39 mouse cellular contexts compared by ENCODE assay signal in genomic region chr13:3862325-3862724, GRCm38 (mm10). TPM values are rescaled to one million over a fixed set of nuclear protein-coding genes. Genes with fewer than 3 reads are reported as not detected.
DNase-seq lines count a peak whose midpoint lies in the region; ATAC-seq and TF ChIP-seq lines count a peak whose summit lies in the region.
"Had no signal": no experiment of that assay in that cellular context is flagged by ENCODE, and none has a peak within 500 bp of the region (broad histone marks: within the 10 kb centered on the region; RNA-seq: fewer than 3 reads in every experiment).

No protein-coding gene starts in this region.

- no peak for TF ChIP-seq CTCF in liver, embryonic 14.5 days (IDR thresholded peaks at IDR 0.05; ENCODE audit: low read depth)
- no peak for TF ChIP-seq CTCF in lung, adult 2 months (IDR thresholded peaks at IDR 0.05; ENCODE audit: insufficient read depth, low read length)

- ATAC-seq in liver, embryonic 14.5 days (ENCODE audit: insufficient read depth), result no peak
- ATAC-seq in intestine, embryonic 15.5 days, result peak; percentile 54
- no peak for ATAC-seq in stomach, embryonic 16.5 days (ENCODE audit: insufficient read depth, low FRiP score)
- ATAC-seq: forebrain, postnatal 0 days; hindbrain, postnatal 0 days had no signal

- no peak overlapping the region for H3K4me3 ChIP-seq in liver, embryonic 14.5 days (ENCODE audit: insufficient read depth in 1 of 2, low read depth in 2 of 2, low read length in 2 of 2)
- no peak overlapping the region for H3K4me3 ChIP-seq in intestine, embryonic 15.5 days (replicated peaks)
- no peak overlapping the region for H3K4me3 ChIP-seq in stomach, embryonic 16.5 days (replicated peaks; ENCODE audit: low read length)
- no peak overlapping the region for H3K4me3 ChIP-seq in lung, adult 2 months (replicated peaks; ENCODE audit: extremely low read depth, low read depth, low read length)
- H3K4me3 ChIP-seq: forebrain, embryonic 12.5 days; heart, embryonic 10.5 days; heart, embryonic 15.5 days; hindbrain, embryonic 12.5 days; limb, embryonic 12.5 days had no signal

- TF ChIP-seq POLR2A in lung, adult 2 months (IDR thresholded peaks at IDR 0.05; ENCODE audit: borderline replicate concordance, extremely low read depth, low read depth, low read length), result no peak

- WGBS in liver, embryonic 14.5 days (ENCODE audit: insufficient replicate concordance), result 72% methylated on average over 3 of the region's 3 CpGs
- 61% methylated on average over 3 of the region's 3 CpGs for WGBS in intestine, embryonic 15.5 days
- 68% methylated on average over 3 of the region's 3 CpGs for WGBS in stomach, embryonic 16.5 days
- WGBS in lung, adult 2 months, result 82% methylated on average over 3 of the region's 3 CpGs

- H3K27ac ChIP-seq in liver, embryonic 14.5 days, result peak overlapping the region; percentile 42
- no peak overlapping the region for H3K27ac ChIP-seq in intestine, embryonic 15.5 days
- peak overlapping the region; percentile 38; the same call in 1 of the 2 replicates for H3K27ac ChIP-seq in stomach, embryonic 16.5 days (ENCODE audit: low read length)
- H3K27ac ChIP-seq: forebrain, embryonic 12.5 days; heart, embryonic 10.5 days; heart, embryonic 15.5 days; hindbrain, embryonic 12.5 days; hindbrain, postnatal 0 days; limb, embryonic 12.5 days; macrophage had no signal

- no peaks in the 10 kb centered on the region for H3K9me3 ChIP-seq in liver, embryonic 14.5 days (ENCODE audit: control insufficient read depth, low read length)
- no peaks in the 10 kb centered on the region for H3K9me3 ChIP-seq in intestine, embryonic 15.5 days
- no peaks in the 10 kb centered on the region for H3K9me3 ChIP-seq in stomach, embryonic 16.5 days (replicated peaks; ENCODE audit: control insufficient read depth, low read length)
- H3K9me3 ChIP-seq: forebrain, embryonic 12.5 days; G1E; heart, embryonic 10.5 days; heart, embryonic 15.5 days; hindbrain, embryonic 12.5 days; limb, embryonic 12.5 days had no signal

- H3K36me3 ChIP-seq in liver, embryonic 14.5 days (replicated peaks; ENCODE audit: control insufficient read depth, insufficient read depth, low read depth), result no peaks in the 10 kb centered on the region
- no peaks in the 10 kb centered on the region for H3K36me3 ChIP-seq in intestine, embryonic 15.5 days
- no peaks in the 10 kb centered on the region for H3K36me3 ChIP-seq in stomach, embryonic 16.5 days (ENCODE audit: control insufficient read depth, insufficient read depth, low read length)
- H3K36me3 ChIP-seq: forebrain, embryonic 12.5 days; G1E; heart, embryonic 10.5 days; heart, embryonic 15.5 days; hindbrain, embryonic 12.5 days; limb, embryonic 12.5 days had no signal

- H3K9ac ChIP-seq in liver, embryonic 14.5 days (replicated peaks), result no peak overlapping the region
- no peak overlapping the region for H3K9ac ChIP-seq in intestine, embryonic 15.5 days
- no peak overlapping the region for H3K9ac ChIP-seq in stomach, embryonic 16.5 days (ENCODE audit: low read length)
- H3K9ac ChIP-seq: forebrain, embryonic 12.5 days; forebrain, postnatal 0 days; heart, embryonic 15.5 days; hindbrain, embryonic 12.5 days; limb, embryonic 12.5 days had no signal

- H3K4me2 ChIP-seq in liver, embryonic 14.5 days (ENCODE audit: low read depth), result peak overlapping the region; percentile 59
- H3K4me2 ChIP-seq in intestine, embryonic 15.5 days (replicated peaks), result no peak overlapping the region
- no peak overlapping the region for H3K4me2 ChIP-seq in stomach, embryonic 16.5 days (ENCODE audit: low read depth, low read length)
- H3K4me2 ChIP-seq: forebrain, embryonic 12.5 days; heart, embryonic 15.5 days; hindbrain, embryonic 12.5 days; limb, embryonic 12.5 days had no signal

- peak; percentile 58 for DNase-seq in heart, adult 11 months
- no peak for DNase-seq in heart, adult 18-20 months
- no peak for DNase-seq in liver, embryonic 14.5 days (ENCODE audit: low read depth in 3 of 3, low spot score in 3 of 3)
- DNase-seq in liver, result no peak
- DNase-seq in right cerebral cortex, postnatal 4 days, result no peak
- DNase-seq in lung, adult 2 months, result no peak
- DNase-seq: adrenal gland, postnatal 25 days; cerebellum, adult 18-20 months; cerebellum, postnatal 14 days; forebrain, postnatal 0 days; kidney, adult 8-10 months; kidney, postnatal 14 days; layer of hippocampus, adult 9-11 months; lung, adult 18-20 months; lung, postnatal 10 days; midbrain, embryonic 14.5 days; thymus, postnatal 25 days had no signal

- no peak for TF ChIP-seq EP300 in liver, embryonic 14.5 days (IDR thresholded peaks at IDR 0.05; ENCODE audit: low read depth)

- no peaks in the 10 kb centered on the region for H3K27me3 ChIP-seq in liver, embryonic 14.5 days (ENCODE audit: control insufficient read depth, insufficient read depth, low read length)
- no peaks in the 10 kb centered on the region for H3K27me3 ChIP-seq in intestine, embryonic 15.5 days (replicated peaks)
- H3K27me3 ChIP-seq in stomach, embryonic 16.5 days (ENCODE audit: control insufficient read depth, insufficient read depth, low read length), result no peaks in the 10 kb centered on the region
- H3K27me3 ChIP-seq: forebrain, embryonic 12.5 days; heart, embryonic 15.5 days; hindbrain, embryonic 12.5 days; limb, embryonic 12.5 days had no signal

- peaks cover 55 to 60% of the 10 kb centered on the region in 2 experiments for H3K4me1 ChIP-seq in liver, embryonic 14.5 days (replicated peaks; ENCODE audit: control insufficient read depth in 2 of 2, insufficient read depth in 2 of 2, low read length in 1 of 2)
- H3K4me1 ChIP-seq in intestine, embryonic 15.5 days (replicated peaks), result peaks cover 6% of the 10 kb centered on the region
- peaks cover 7% of the 10 kb centered on the region for H3K4me1 ChIP-seq in stomach, embryonic 16.5 days (ENCODE audit: control insufficient read depth, insufficient read depth, low read length)
- no peaks in the 10 kb centered on the region for H3K4me1 ChIP-seq in lung, adult 2 months (ENCODE audit: control insufficient read depth, insufficient read depth, low read length)
- H3K4me1 ChIP-seq: forebrain, embryonic 12.5 days; hindbrain, embryonic 12.5 days; limb, embryonic 12.5 days had no signal

RNA-seq across cellular contexts. Expression of gene Calm5, which starts 8.4 kb away (rescaled TPM):
- not detected for total RNA-seq in heart, adult 18-20 months (2021)
- polyA plus RNA-seq in liver, embryonic 14.5 days (2012; rRNA removed), result not detected in 2 replicates
- not detected in 2 replicates for polyA plus RNA-seq in liver, embryonic 14.5 days (2014; fragmentation: Nextera tagmentation; extraction: Ambion mirVana)
- not detected in 2 replicates for polyA plus RNA-seq in intestine, embryonic 15.5 days (2015; fragmentation: Nextera tagmentation; extraction: Ambion mirVana)
- not detected in 2 replicates for polyA plus RNA-seq in stomach, embryonic 16.5 days (2015; fragmentation: Nextera tagmentation; extraction: Ambion mirVana)
- not detected in 2 replicates for polyA plus RNA-seq in lung, adult 2 months (2012; rRNA removed)
- total RNA-seq: adrenal gland, postnatal 25 days; forebrain, postnatal 0 days; G1E; gastrocnemius, adult 8-10 months; heart, postnatal 25 days; hindbrain, postnatal 0 days; left cerebral cortex, postnatal 14 days; monocyte, adult 5-6 weeks had no signal
- polyA plus RNA-seq: brain, embryonic 14.5 days; C2C12; cortical plate, adult 2 months; erythroblast, embryonic 14.5 days; forebrain, embryonic 12.5 days; forebrain, postnatal 0 days; G1E; gonadal fat pad, adult 2 months; heart, embryonic 10.5 days; heart, embryonic 15.5 days; hindbrain, embryonic 12.5 days; hindbrain, postnatal 0 days; limb, embryonic 12.5 days; macrophage; midbrain, embryonic 14.5 days; neural tube, embryonic 14.5 days; small intestine, adult 2 months; stomach, embryonic 14.5 days had no signal

RNA-seq across cellular contexts. Expression of gene Calm4, which starts 24.8 kb away (rescaled TPM):
- total RNA-seq in heart, adult 18-20 months (2021), result not detected
- not detected in 2 replicates for polyA plus RNA-seq in liver, embryonic 14.5 days (2012; rRNA removed)
- polyA plus RNA-seq in liver, embryonic 14.5 days (2014; fragmentation: Nextera tagmentation; extraction: Ambion mirVana), result not detected in 2 replicates
- polyA plus RNA-seq in intestine, embryonic 15.5 days (2015; fragmentation: Nextera tagmentation; extraction: Ambion mirVana), result not detected in 2 replicates
- polyA plus RNA-seq in stomach, embryonic 16.5 days (2015; fragmentation: Nextera tagmentation; extraction: Ambion mirVana), result 1.9 and 2.1 TPM in 2 replicates
- 56.0 TPM in 1 of 2 replicates, not detected in the other for polyA plus RNA-seq in lung, adult 2 months (2012; rRNA removed)
- total RNA-seq: adrenal gland, postnatal 25 days; forebrain, postnatal 0 days; G1E; heart, postnatal 25 days; hindbrain, postnatal 0 days; left cerebral cortex, postnatal 14 days; monocyte, adult 5-6 weeks had no signal
- polyA plus RNA-seq: C2C12; cortical plate, adult 2 months; erythroblast, embryonic 14.5 days; forebrain, embryonic 12.5 days; forebrain, postnatal 0 days; G1E; gonadal fat pad, adult 2 months; heart, embryonic 10.5 days; hindbrain, embryonic 12.5 days; limb, embryonic 12.5 days; macrophage; midbrain, embryonic 14.5 days; neural tube, embryonic 14.5 days; small intestine, adult 2 months; stomach, embryonic 14.5 days had no signal

RNA-seq across cellular contexts. Expression of gene Net1, which starts 55.7 kb away (rescaled TPM):
- 10 to 100 TPM; 17.5 to 26.0 TPM for total RNA-seq in heart, adult 18-20 months (2021)
- polyA plus RNA-seq in liver, embryonic 14.5 days (2012; rRNA removed), result 19.1 and 23.5 TPM in 2 replicates
- polyA plus RNA-seq in liver, embryonic 14.5 days (2014; fragmentation: Nextera tagmentation; extraction: Ambion mirVana), result 39.4 and 42.9 TPM in 2 replicates
- polyA plus RNA-seq in intestine, embryonic 15.5 days (2015; fragmentation: Nextera tagmentation; extraction: Ambion mirVana), result 124 and 131 TPM in 2 replicates
- polyA plus RNA-seq in stomach, embryonic 16.5 days (2015; fragmentation: Nextera tagmentation; extraction: Ambion mirVana), result 110 and 113 TPM in 2 replicates
- polyA plus RNA-seq in lung, adult 2 months (2012; rRNA removed), result 26.6 and 32.0 TPM in 2 replicates

RNA-seq across cellular contexts. Expression of gene Tubal3, which starts 55.7 kb away (rescaled TPM):
- total RNA-seq in heart, adult 18-20 months (2021), result not detected
- polyA plus RNA-seq in liver, embryonic 14.5 days (2012; rRNA removed), result not detected in 2 replicates
- not detected in 2 replicates for polyA plus RNA-seq in liver, embryonic 14.5 days (2014; fragmentation: Nextera tagmentation; extraction: Ambion mirVana)
- 31.1 and 36.0 TPM in 2 replicates for polyA plus RNA-seq in intestine, embryonic 15.5 days (2015; fragmentation: Nextera tagmentation; extraction: Ambion mirVana)
- 3.8 and 3.9 TPM in 2 replicates for polyA plus RNA-seq in stomach, embryonic 16.5 days (2015; fragmentation: Nextera tagmentation; extraction: Ambion mirVana)
- polyA plus RNA-seq in lung, adult 2 months (2012; rRNA removed), result 0.05 TPM in 1 of 2 replicates, not detected in the other
- total RNA-seq: adrenal gland, postnatal 25 days; forebrain, postnatal 0 days; gastrocnemius, adult 8-10 months; heart, postnatal 25 days; hindbrain, postnatal 0 days; left cerebral cortex, postnatal 14 days; monocyte, adult 5-6 weeks had no signal
- polyA plus RNA-seq: brain, embryonic 14.5 days; C2C12; cortical plate, adult 2 months; erythroblast, embryonic 14.5 days; forebrain, embryonic 12.5 days; G1E; gonadal fat pad, adult 2 months; heart, embryonic 10.5 days; heart, embryonic 15.5 days; hindbrain, embryonic 12.5 days; hindbrain, postnatal 0 days; limb, embryonic 12.5 days; macrophage; midbrain, embryonic 14.5 days; neural tube, embryonic 14.5 days had no signal

RNA-seq across cellular contexts. Expression of gene Calml3, which starts 58.2 kb away (rescaled TPM):
- not detected for total RNA-seq in heart, adult 18-20 months (2021)
- polyA plus RNA-seq in liver, embryonic 14.5 days (2012; rRNA removed), result 0.03 TPM in 1 of 2 replicates, not detected in the other
- polyA plus RNA-seq in liver, embryonic 14.5 days (2014; fragmentation: Nextera tagmentation; extraction: Ambion mirVana), result not detected in 2 replicates
- not detected in 2 replicates for polyA plus RNA-seq in intestine, embryonic 15.5 days (2015; fragmentation: Nextera tagmentation; extraction: Ambion mirVana)
- 25.1 and 40.9 TPM in 2 replicates for polyA plus RNA-seq in stomach, embryonic 16.5 days (2015; fragmentation: Nextera tagmentation; extraction: Ambion mirVana)
- polyA plus RNA-seq in lung, adult 2 months (2012; rRNA removed), result 3.6 and 81.6 TPM in 2 replicates
- total RNA-seq: adrenal gland, postnatal 25 days; forebrain, postnatal 0 days; gastrocnemius, adult 8-10 months; heart, postnatal 25 days; hindbrain, postnatal 0 days; left cerebral cortex, postnatal 14 days; monocyte, adult 5-6 weeks had no signal
- polyA plus RNA-seq: cortical plate, adult 2 months; erythroblast, embryonic 14.5 days; forebrain, embryonic 12.5 days; forebrain, postnatal 0 days; G1E; heart, embryonic 10.5 days; heart, embryonic 15.5 days; hindbrain, embryonic 12.5 days; hindbrain, postnatal 0 days; macrophage; midbrain, embryonic 14.5 days; neural tube, embryonic 14.5 days; small intestine, adult 2 months had no signal
